Mouse (Mus musculus): ENCODE data around the gene Gm28269. TPM values are rescaled to one million over a fixed set of nuclear protein-coding genes. Genes with fewer than 3 reads are reported as not detected.

Gm28269 gene
- polyA plus RNA-seq, 1 experiment from 2014 or later: not detected

Other genes with a start within 250 kb of the Gm28269 start
- 2.6 TPM in 2 replicates for gene Slc6a14, start 30.2 kb downstream of the Gm28269 start, polyA plus RNA-seq (2015; fragmentation: Nextera tagmentation; extraction: Ambion mirVana)